Mouse (Mus musculus) embryo, embryonic 11 days (tissue): ENCODE data around the gene Tnrc18.

Experiments
- DNase-seq: peaks from one replicate; pipeline ENCODE4 v3.0.0-alpha.2; 2015

Tnrc18 gene

GRCm38 (mm10) chr5:142678141-142678571 lies 139.3 kb downstream of the Tnrc18 start:
- no peak for DNase-seq
